Mouse (Mus musculus) neural tube, embryonic 13.5 days (tissue): ENCODE results near the gene E330009J07Rik. TPM values are rescaled to one million over a fixed set of nuclear protein-coding genes. Genes with fewer than 3 reads are reported as not detected.

ENCODE experiments used
- ATAC-seq: fragments of 200-750 bp; cut with Nextera tagmentation; 2 replicates; pipeline ENCODE4 v1.8.0; 2017; ENCODE audit warnings: low read depth, mild to moderate bottlenecking, moderate TSS enrichment, moderate library complexity
- H3K27ac ChIP-seq: fragments of 300-500 bp; sonication (generic); replicated peaks from 2 replicates; pipeline ENCODE4 v1.5.1; 2015; ENCODE audit warnings: moderate library complexity, mild to moderate bottlenecking, inconsistent platforms
- H3K27me3 ChIP-seq: fragments of 300-500 bp; sonication (generic); 2 replicates; pipeline ENCODE4 v1.6.1; 2015; ENCODE audit warnings: mild to moderate bottlenecking, inconsistent platforms
- H3K36me3 ChIP-seq: fragments of 300-500 bp; sonication (generic); 2 replicates; pipeline ENCODE4 v1.6.1; 2015; ENCODE audit warnings: mild to moderate bottlenecking, inconsistent platforms
- H3K4me1 ChIP-seq: fragments of 300-500 bp; sonication (generic); replicated peaks from 2 replicates; pipeline ENCODE4 v1.6.1; 2015; ENCODE audit warnings: inconsistent platforms
- H3K4me2 ChIP-seq: fragments of 300-500 bp; sonication (generic); 2 replicates; pipeline ENCODE4 v1.6.1; 2015; ENCODE audit warnings: inconsistent platforms, mild to moderate bottlenecking, moderate library complexity
- H3K4me3 ChIP-seq: fragments of 300-500 bp; sonication (generic); 2 replicates; pipeline ENCODE4 v1.5.1; 2015; ENCODE audit warnings: mild to moderate bottlenecking, inconsistent platforms
- H3K9ac ChIP-seq: fragments of 300-500 bp; sonication (generic); 2 replicates; pipeline ENCODE4 v1.6.1; 2015; ENCODE audit warnings: moderate library complexity, mild to moderate bottlenecking, inconsistent platforms
- H3K9me3 ChIP-seq: fragments of 300-500 bp; sonication (generic); 2 replicates; pipeline ENCODE4 v1.6.1; 2016; ENCODE audit warnings: inconsistent platforms
- WGBS: fragments of 180-500 bp; shearing (Covaris S2); methylation state at CpG from one replicate; pipeline ENCODE4 v1.1.7; 2015; 5-methylcytosine and 5-hydroxymethylcytosine counted together
- polyA plus RNA-seq: library from polyadenylated mRNA; unstranded; fragments of >200 nt; fragmentation: Nextera tagmentation; extraction: Ambion mirVana; gene quantifications from 2 replicates; pipeline ENCODE4 v1.2.1, GENCODE M21; 2015

E330009J07Rik gene
- 12.3 and 13.7 TPM in 2 replicates for polyA plus RNA-seq

DNA sequence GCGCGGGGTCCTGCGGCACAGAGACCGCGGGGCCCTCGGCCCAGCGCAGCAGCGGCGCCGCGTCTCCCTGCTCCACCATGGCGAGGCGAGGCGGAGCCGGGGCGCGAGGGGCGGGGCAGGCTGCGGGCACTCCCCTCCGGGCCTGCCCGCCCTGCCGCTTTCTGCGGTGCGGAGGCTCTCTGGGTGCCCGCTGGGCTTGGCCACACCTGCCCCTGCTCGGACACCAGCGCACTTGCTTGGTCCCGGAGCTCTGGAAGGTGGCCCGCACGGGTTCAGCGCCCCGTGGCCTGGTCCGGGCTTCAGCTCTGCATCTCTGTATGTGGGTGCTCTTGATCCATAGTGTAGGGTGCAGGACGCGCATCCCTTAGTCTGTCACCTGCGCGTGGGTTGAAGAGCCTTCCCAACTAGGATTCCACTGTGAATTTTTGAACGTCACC lies at the start of gene E330009J07Rik:
Gene E330009J07Rik (minus strand): TSS at position 89 of the 437 bp plus-strand sequence.
- Histone ChIP-seq H3K9ac (peak within 1 kb of the TSS; percentile 93), H3K4me3 (peak within 1 kb of the TSS; percentile 83), H3K4me2 (peak within 1 kb of the TSS; percentile 88), H3K27ac (peak within 1 kb of the TSS; percentile 91), H3K36me3 (no peaks in the 10 kb centered on the region), H3K27me3 (no peaks in the 10 kb centered on the region), H3K4me1 (peaks cover 33% of the 10 kb centered on the region), H3K9me3 (no peaks in the 10 kb centered on the region)
- ATAC-seq, result peak; percentile 92
- under 1% methylated on average over 38 of the region's 38 CpGs for WGBS

DNA sequence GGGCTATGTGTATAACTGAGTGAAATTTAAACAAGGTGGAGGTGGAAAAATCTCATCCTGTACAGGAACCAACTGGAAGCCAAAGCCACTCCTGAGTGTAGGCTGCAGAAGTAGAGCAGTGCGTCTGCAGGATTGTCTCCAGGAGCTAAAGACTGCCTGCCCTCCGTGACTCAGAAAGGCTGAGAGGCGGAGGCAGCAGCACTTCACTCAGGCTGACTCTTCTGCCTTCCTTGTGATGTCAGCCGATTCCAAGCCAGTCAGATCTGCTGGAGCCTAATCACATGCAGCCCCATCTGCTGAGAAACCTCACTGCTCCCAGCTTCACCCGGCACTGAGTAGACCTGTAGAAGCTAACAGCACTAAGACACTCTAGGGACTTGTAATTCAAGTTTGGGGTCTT lies 46.4 kb upstream of the E330009J07Rik start:
- H3K27ac ChIP-seq, result no peak overlapping the region
- H3K9ac ChIP-seq, result no peak overlapping the region
- no peaks in the 10 kb centered on the region for H3K4me1 ChIP-seq
- peaks cover 64% of the 10 kb centered on the region for H3K36me3 ChIP-seq
- ATAC-seq, result no peak
- H3K27me3 ChIP-seq, result no peaks in the 10 kb centered on the region
- no peak overlapping the region for H3K4me3 ChIP-seq
- H3K4me2 ChIP-seq, result no peak overlapping the region
- H3K9me3 ChIP-seq, result no peaks in the 10 kb centered on the region
- WGBS, result 92% methylated on average over 5 of the region's 5 CpGs

DNA sequence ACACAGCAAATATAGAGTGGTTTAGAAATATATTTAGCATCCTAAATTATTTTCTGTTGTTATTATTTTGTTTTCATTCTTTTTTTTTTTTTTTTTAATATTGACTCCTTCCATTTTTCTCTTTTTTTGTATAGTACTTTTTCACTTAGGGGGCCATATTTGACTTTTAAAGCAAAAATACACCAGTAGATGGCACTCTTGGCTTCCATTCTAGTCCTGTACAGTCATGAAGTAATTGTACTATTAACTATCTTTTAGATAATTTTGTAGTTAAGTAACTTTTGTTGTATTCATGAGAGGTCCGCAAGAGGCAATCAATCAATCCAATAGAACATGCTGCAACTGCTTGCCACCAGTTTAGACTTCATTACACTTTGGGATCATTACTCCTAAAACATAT lies 43.8 kb upstream of the E330009J07Rik start:
- no peaks in the 10 kb centered on the region for H3K9me3 ChIP-seq
- H3K9ac ChIP-seq, result no peak overlapping the region
- no peaks in the 10 kb centered on the region for H3K27me3 ChIP-seq
- no peak overlapping the region for H3K27ac ChIP-seq
- WGBS, result 88% methylated on average over 1 of the region's 1 CpGs
- H3K36me3 ChIP-seq, result peaks cover 73% of the 10 kb centered on the region
- no peak overlapping the region for H3K4me2 ChIP-seq
- no peak for ATAC-seq
- no peak overlapping the region for H3K4me3 ChIP-seq
- no peaks in the 10 kb centered on the region for H3K4me1 ChIP-seq

DNA sequence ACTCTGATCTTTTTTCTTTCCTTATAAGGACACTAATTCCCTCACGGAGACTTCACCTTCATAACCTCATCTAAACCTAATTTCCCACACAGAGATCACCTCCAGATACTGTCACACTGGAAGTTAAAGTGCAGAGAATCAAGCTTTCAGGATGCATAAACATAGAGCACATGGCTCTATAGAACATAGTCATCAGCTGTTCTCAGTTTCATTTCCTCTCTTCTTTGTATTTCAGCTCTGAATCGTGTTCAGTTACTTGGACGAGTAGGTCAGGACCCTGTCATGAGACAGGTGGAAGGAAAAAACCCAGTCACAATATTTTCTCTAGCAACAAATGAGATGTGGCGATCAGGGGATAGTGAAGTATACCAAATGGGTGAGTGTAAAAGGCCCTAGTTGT lies 40.2 kb upstream of the E330009J07Rik start:
- Histone ChIP-seq H3K36me3 (peaks cover 57% of the 10 kb centered on the region), H3K9me3 (no peaks in the 10 kb centered on the region), H3K27me3 (no peaks in the 10 kb centered on the region), H3K4me2 (no peak overlapping the region), H3K27ac (no peak overlapping the region), H3K4me1 (peaks cover 22% of the 10 kb centered on the region), H3K9ac (no peak overlapping the region), H3K4me3 (no peak overlapping the region)
- WGBS, result 92% methylated on average over 4 of the region's 4 CpGs
- ATAC-seq, result no peak

DNA sequence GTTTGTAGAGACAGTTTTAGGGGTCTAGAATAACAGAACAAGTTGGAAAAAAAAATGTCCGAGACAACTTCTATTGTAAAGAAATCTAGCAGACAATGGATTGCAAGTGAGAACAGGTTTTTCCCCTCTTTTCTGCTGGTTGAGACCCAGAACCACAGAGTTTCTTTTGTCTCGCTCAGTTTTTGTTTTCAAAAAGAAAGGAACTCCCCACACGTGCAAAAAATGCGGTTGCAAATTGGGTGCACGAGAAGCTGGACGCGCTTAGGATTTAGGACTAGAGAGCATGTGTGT lies 35.7 kb upstream of the E330009J07Rik start:
- Histone ChIP-seq H3K27ac (peak overlapping the region; percentile 93), H3K36me3 (peaks cover 31% of the 10 kb centered on the region), H3K4me1 (peaks cover 22% of the 10 kb centered on the region), H3K4me2 (peak overlapping the region; percentile 77), H3K9ac (peak overlapping the region; percentile 85), H3K27me3 (peaks cover 15% of the 10 kb centered on the region; the same call in 1 of the 2 replicates), H3K4me3 (peak overlapping the region; percentile 68), H3K9me3 (no peaks in the 10 kb centered on the region)
- under 1% methylated on average over 7 of the region's 7 CpGs for WGBS
- ATAC-seq, result 0 out of 2 replicates have a peak, but pooled peaks have one; percentile 26

DNA sequence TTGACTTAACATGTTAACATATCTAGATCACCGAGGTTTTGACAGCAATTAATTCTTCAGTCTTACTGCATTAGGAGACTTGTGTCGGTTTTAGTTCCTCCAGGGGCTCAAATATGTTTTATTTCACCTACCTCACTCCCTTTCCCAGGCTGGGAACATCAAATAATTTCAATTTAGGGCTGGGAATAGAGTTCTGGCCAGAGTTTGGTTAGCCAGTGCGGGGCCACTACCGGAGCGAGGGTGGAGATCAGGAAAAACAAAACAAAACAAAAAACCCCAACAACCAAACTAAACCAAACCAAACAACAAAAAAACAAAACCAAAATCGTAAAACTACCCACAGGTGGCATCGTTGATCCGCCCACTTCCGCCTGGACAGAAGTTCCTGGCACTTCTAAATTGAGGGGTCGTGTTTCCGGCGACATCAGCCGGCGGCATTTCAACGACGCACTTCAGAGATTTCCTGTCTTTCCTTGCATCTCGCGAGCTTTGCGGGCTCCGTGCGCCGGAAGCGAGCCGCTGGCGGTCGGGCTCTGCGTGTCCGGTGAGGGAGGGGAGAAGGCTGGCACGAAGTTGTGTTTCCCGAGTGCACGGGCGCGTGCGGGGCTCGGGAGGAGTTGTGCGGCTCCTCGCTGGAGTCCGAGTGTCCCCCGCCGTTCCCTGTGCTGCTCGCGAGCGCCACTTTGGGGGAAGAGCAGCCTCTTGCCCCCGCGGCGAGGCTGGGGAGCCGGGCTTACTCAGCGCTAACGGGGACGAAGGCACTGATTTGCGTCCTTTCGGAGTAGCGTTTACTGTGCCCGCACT lies 35.2 kb upstream of the E330009J07Rik start, which contains the start of gene Ssbp1:
Gene Ssbp1 (plus strand): TSS at position 437 of the 804 bp plus-strand sequence.
- Histone ChIP-seq H3K9ac (peak within 1 kb of the TSS; percentile 85), H3K4me2 (peak within 1 kb of the TSS; percentile 77), H3K9me3 (no peaks in the 10 kb centered on the region), H3K27ac (peak within 1 kb of the TSS; percentile 93), H3K4me3 (peak within 1 kb of the TSS; percentile 68), H3K36me3 (peaks cover 27% of the 10 kb centered on the region), H3K27me3 (peaks cover 15% of the 10 kb centered on the region; the same call in 1 of the 2 replicates), H3K4me1 (peaks cover 22% of the 10 kb centered on the region)
- peak; percentile 96 for ATAC-seq
- under 1% methylated on average over 54 of the region's 54 CpGs for WGBS

DNA sequence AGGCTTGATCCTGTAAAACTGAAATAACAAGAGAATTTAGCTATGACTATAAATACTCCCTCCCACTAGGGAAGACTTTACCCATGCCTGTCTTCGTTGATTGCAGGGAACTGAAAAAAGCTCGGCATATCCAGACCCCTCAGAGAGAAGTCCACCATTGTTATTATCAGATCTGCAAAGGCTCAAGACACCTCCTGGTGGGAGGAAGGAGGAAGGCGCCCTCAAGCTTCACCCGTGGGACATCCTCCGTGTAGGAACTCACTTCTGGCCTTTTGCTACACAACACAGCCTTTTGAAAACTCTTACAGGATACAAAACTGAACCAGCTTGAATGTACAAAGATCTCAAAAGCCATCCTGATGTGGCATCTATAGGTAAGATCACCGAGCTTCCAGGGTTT lies 29.8 kb upstream of the E330009J07Rik start:
- H3K27ac ChIP-seq, result no peak overlapping the region
- no peak for ATAC-seq
- H3K4me1 ChIP-seq, result no peaks in the 10 kb centered on the region; the same call in 1 of the 2 replicates
- no peak overlapping the region for H3K4me2 ChIP-seq
- WGBS, result 49% methylated on average over 6 of the region's 6 CpGs
- H3K27me3 ChIP-seq, result peaks cover 15% of the 10 kb centered on the region; the same call in 1 of the 2 replicates
- no peak overlapping the region for H3K9ac ChIP-seq
- no peaks in the 10 kb centered on the region for H3K36me3 ChIP-seq
- H3K4me3 ChIP-seq, result no peak overlapping the region
- no peaks in the 10 kb centered on the region for H3K9me3 ChIP-seq

DNA sequence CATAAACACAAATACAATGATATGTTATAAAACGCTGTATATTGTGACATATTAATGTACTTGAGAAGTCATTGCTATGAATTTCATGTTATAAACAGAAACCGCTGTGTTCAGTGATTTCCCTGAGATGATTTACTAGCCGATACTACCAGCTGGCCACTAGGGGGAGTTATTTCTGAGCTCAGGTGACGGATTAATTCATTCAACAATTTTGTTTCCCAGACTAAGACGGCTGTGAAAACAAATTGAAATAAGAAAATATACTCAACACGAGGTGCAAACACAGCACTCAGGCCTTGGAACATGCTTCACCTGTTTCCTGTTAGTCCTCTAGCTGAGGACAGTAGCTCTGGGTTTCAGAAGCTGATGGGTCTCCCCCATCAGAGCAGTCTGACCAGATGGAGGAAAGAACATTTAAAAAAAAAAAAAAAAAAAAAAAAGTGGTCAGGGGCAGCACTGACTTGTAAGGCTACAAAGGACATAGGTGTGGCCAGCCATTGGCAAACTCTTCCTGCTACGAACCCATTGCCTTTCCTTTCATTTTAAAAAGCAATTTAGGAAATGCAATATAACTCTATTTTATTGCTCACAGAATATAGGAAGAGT lies 18.6 kb upstream of the E330009J07Rik start:
- Histone ChIP-seq H3K4me3 (no peak overlapping the region), H3K4me1 (no peaks in the 10 kb centered on the region), H3K36me3 (no peaks in the 10 kb centered on the region), H3K27ac (no peak overlapping the region), H3K9me3 (no peaks in the 10 kb centered on the region), H3K27me3 (no peaks in the 10 kb centered on the region), H3K4me2 (no peak overlapping the region), H3K9ac (no peak overlapping the region)
- 23% methylated on average over 7 of the region's 7 CpGs for WGBS
- ATAC-seq, result no peak

DNA sequence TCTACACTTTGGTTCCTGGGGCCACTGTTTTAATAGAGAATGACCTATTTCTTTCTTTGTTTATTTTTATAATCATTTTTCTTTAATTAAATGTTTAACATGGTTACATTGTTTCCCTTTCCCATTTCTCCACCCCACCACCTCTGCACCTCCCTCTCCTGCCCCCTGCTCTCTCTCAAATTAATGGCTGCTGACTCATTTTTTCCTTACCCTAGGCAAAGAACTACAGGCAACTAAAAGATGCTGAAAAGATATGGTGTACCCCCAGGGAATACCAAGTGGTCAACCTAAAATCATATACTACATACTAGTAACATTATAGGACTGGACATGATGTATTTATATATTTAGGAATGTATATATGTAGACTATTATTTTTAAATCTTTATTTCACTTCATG lies 12.7 kb upstream of the E330009J07Rik start:
- no peak overlapping the region for H3K9ac ChIP-seq
- no peak overlapping the region for H3K4me2 ChIP-seq
- no peaks in the 10 kb centered on the region for H3K4me1 ChIP-seq
- no peaks in the 10 kb centered on the region; the same call in 1 of the 2 replicates for H3K27me3 ChIP-seq
- no peak for ATAC-seq
- H3K9me3 ChIP-seq, result no peaks in the 10 kb centered on the region
- H3K36me3 ChIP-seq, result no peaks in the 10 kb centered on the region
- H3K27ac ChIP-seq, result no peak overlapping the region
- H3K4me3 ChIP-seq, result no peak overlapping the region

DNA sequence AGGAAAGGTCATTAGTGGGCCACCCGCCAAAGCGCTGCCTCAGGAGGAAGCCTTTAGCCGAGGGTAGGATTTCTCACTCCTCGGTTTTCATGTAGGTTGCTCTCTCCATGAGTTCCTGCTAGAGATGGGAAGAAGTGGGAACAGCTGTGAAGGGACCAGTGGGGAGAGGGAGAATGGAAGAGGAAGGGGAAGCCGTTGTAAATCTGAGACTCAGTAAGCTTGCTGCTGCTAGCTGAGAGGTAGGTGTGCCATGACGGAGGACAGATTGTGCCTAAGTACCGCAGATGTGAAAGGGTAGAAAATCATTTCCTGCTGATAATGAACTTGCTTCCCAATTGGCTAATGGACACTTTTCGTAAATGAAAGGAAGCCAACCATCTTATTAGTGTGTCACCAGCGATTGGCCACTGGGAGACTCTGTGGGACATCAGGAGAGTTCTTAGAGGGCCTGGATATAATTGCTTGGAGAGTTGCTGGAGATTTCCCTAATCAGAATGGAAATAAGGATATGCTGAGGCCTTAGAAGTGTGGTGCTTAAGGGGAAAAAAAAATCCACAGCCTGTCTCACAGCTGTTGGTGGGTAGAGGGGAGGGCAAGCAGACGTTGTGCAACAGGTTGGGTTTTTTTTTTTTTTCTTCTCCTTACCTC lies 7.5 kb upstream of the E330009J07Rik start:
- WGBS, result 34% methylated on average over 10 of the region's 10 CpGs
- no peak; the same call in 1 of the 2 replicates for ATAC-seq

DNA sequence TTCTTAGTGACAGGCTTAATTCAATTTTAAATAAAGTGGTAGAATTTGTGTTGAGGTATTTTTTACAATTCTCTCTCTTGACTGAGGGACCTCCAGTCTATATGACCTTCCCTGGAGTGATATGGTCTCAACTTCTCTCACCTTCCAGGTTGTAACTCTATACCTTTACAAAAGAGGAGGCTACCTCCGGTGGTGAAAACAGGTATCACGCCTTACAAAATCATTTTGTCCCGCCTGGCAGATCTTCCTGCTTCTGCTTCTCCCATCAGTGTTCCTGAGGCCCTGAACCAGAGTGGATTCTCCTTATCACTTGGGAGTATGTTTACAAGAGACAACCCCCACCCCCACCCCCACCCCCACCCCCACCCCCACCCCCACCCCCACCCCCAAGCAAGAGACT lies 5.8 kb upstream of the E330009J07Rik start:
- no peak overlapping the region for H3K27ac ChIP-seq
- no peak overlapping the region for H3K9ac ChIP-seq
- H3K27me3 ChIP-seq, result no peaks in the 10 kb centered on the region; the same call in 1 of the 2 replicates
- H3K36me3 ChIP-seq, result no peaks in the 10 kb centered on the region
- no peak for ATAC-seq
- no peak overlapping the region for H3K4me3 ChIP-seq
- 0 out of 2 replicates have a peak, but pooled peaks cover 3% of the 10 kb centered on the region for H3K4me1 ChIP-seq
- H3K9me3 ChIP-seq, result no peaks in the 10 kb centered on the region
- H3K4me2 ChIP-seq, result no peak overlapping the region
- 54% methylated on average over 3 of the region's 3 CpGs for WGBS

More for the DNA sequence above, 7.5 kb upstream of the E330009J07Rik start:
- Histone ChIP-seq H3K4me1 (no peaks in the 10 kb centered on the region), H3K27ac (no peak overlapping the region), H3K4me2 (no peak overlapping the region), H3K9ac (no peak overlapping the region), H3K36me3 (no peaks in the 10 kb centered on the region), H3K27me3 (no peaks in the 10 kb centered on the region; the same call in 1 of the 2 replicates), H3K4me3 (no peak overlapping the region), H3K9me3 (no peaks in the 10 kb centered on the region)

DNA sequence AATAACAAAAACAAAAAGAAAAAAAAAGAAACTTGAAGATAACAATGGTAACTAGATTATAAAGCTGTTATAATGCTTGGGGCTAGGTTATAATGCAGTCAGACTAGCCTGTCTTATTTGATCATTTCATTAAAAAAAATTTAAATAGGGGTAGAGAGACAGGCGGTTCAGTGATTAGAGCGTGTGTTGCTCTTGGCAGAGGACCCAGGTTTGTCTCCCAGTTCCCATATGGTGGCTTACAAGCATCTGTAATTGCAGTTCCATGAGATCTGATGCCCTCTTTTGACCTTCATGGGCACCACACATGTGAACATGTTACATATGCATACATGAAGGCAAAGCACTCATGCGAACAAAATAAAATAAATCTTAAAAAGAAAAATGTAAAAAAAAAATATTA lies 5.3 kb upstream of the E330009J07Rik start:
- H3K4me3 ChIP-seq, result no peak overlapping the region
- 67% methylated on average over 3 of the region's 3 CpGs for whole genome bisulfite sequencing

More for the DNA sequence above, 5.3 kb upstream of the E330009J07Rik start:
- no peak overlapping the region for H3K4me2 ChIP-seq
- H3K27me3 ChIP-seq, result no peaks in the 10 kb centered on the region; the same call in 1 of the 2 replicates
- H3K4me1 ChIP-seq, result peaks cover 7% of the 10 kb centered on the region; the same call in 1 of the 2 replicates
- no peak for ATAC-seq
- H3K9ac ChIP-seq, result no peak overlapping the region
- no peaks in the 10 kb centered on the region for H3K9me3 ChIP-seq
- no peaks in the 10 kb centered on the region for H3K36me3 ChIP-seq
- no peak overlapping the region for H3K27ac ChIP-seq
